Mouse (Mus musculus): ENCODE data around the gene Selplg. TPM values are rescaled to one million over a fixed set of nuclear protein-coding genes. Genes with fewer than 3 reads are reported as not detected.
"Not testable (repeated sequence)": the region's sequence is repeated elsewhere in the genome, so short reads cannot be mapped to it uniquely, and the experiment has no call there.

Selplg gene
- total RNA-seq, 2 experiments from 2014 or later: 3.2 to 4.3 TPM

DNA sequence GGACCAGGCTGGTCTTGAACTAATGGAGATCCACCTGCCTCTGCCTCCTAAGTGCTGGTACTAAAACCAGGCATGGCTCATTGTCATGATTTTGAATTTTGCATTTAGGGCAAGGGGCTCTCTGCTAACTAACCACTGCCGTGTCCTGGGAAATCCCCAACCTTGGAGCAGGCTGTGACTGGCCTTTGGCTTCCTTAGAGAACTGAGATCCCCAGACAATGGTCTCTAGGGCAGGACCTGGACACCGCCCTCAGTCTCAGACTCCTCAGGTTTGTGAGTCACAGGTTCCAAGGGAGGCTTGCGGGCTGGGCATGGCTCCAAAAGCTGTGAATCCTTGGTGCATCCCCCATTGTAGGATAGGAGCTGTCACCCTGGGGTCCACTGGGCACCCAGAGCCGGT is 5.8 kb downstream of the Selplg start:
- no peak for DNase-seq (ENCODE audit: low spot score in 2 of 2)

DNA sequence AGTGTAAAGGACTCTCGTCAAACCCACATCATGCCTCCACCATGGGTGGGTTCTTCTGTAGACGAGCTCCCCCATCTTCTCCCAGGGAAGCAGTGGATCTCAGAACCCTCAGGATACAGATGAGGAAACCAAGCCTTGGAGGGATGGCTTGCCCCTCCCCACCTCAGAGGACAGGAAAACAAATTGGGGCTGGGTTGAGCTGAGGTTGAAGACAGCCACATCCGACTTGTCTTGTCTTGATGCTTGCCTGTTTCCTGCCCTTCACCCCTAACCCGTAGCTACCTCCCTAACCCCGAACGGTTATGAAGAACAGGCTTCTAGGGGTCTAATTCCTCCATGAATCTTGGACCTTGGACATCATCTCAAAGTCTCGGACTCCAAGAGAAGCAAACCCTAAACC is 6.9 kb downstream of the Selplg start:
- DNase-seq (ENCODE audit: low spot score in 2 of 2): no peak

DNA sequence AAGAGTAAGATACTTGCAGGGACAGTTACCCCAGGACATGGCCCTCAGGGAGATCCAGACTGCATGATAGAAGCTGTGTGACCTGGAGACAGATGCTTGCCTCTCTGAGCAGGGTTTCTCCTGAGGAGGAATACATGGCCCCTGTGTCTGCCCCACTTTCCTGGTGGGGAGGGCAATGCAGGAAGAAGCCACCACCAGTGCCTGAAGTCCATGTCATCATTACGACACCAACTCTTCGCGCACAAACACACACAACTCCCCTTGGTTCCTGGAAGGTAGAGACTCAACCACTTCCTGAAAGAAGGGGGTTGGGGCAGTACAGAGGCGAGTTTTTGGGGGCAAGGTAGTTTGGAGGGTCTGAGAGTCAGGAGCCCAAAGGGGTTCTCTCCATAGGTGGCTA is 8.2 kb downstream of the Selplg start:
- no peak for DNase-seq (ENCODE audit: low spot score in 2 of 2)

DNA sequence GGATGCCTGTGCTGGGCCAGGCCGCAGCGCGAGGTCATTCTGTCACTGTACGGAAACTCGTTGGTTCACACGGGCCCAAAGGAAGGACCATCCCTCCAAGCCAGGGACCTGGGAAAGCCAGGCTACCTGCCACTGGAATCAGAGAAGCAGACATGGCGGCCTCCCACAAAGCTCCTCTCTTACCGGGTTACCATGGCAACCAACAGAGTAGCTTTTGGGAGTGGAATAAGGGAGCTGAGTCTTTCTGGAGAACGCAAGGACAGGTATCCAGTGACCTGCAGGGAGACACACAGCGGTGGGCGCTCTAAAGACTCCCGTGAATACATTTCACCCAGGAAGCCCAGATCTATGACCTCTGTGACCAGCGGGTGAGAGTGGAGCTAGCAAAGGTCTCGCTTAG is 13.9 kb downstream of the Selplg start:
- no peak for DNase-seq (ENCODE audit: low spot score in 2 of 2)

DNA sequence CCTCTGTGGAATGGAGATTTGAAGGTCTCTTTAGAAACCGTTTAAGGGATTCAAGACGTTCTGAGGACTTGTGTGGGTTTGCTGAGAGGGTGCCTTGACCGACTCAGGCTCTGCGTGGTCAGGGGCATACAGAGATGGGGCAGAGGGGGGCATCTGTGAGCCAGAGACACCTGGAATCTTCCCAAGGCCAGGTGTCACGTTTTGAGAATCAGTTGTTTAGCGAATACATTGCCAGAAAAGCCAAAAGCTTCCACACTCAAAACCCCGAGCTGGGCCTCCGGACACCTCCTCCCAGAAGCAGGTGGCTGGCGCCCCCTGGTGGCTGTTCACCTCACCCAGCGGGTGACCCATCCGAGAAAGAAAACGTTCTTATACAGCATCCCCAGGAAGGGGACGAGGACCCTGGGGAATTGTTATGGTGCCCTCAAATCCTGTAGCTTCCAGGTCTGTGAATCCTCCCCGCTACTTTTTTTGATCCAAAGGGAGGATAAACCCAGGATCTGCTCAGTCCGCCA is 16.7 kb downstream of the Selplg start:
- DNase-seq (ENCODE audit: low spot score in 2 of 2): peak; percentile 61 to 67

DNA sequence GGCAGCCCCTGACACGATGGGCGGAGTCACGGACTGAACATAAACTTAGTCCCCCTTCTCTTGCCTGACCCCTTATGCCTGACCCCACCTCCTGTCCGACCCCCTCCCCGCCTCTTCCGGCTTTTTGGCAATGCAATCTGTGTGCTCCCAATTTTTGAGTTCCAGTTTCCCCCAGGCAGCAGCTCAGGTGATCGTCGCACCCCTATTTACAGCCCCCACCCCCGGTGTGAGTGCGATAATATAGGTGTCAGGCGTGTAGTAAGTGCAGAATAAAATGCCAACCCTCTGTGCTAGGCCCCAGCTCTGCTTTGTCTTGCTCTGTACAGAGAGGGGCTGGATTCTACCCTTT is 17.4 kb downstream of the Selplg start:
- DNase-seq (ENCODE audit: low spot score in 2 of 2): no peak

DNA sequence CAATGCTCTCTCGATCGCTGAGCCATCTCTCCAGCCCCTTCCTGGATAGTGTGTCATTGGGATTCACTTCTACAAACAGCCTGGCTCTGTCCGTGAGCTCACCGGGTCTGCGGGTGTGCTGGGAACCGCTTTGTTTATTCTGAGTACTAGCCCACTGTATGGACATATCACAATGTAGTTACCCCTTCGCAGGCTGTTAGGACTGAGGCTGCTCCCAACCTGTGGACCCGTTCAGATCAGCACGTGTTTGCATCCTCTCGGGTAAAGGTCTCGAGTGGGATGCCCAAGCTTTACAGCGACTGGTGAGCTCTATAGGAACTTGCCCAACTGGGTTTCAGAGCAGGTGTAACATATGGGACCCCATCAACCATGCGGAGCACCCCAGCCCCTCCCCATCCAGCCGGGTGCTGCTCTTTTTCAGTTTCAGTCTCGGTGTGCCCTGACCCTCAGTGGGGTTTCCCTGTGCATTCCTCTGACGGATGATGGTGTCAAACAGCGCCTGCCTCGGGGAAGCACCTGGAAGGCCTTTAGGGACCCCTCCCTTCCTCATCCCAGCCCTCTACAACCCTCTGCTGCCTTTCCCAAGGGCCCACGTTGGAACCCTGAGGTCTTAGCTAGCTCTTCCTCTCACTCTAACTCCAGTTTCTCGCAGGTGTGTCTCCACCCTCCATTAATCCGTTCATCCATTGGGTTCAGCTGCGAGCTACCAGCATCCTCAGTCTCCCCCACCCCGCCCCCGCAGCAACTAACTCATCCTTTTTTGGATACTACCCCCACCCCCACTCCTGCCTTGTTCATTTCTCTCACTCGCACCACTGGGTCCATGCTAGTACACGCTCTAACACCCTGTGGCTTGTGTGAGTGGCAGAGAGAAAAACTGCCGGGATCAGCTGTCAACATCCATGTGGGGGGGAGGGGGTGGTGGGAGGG is 18.1 kb downstream of the Selplg start:
- no peak for DNase-seq (ENCODE audit: low spot score in 2 of 2)

DNA sequence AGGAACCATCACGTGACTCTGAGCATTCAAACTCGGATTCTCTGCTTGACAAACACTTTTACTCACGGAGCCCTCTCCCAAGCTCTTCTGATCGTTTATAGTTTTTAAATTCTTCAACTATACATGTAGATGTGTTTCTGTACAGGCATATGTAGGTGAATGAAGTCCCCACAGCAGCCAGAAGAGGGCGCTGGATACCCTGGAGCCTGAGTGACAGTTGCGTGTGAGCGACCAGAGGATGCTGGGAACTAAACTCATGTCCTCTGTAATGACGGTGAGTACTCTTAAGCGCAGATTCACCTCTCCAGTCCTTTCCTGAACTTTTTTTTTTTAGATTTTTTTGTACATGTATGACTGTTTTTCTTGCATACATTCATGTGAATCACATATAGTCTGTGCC is 18.8 kb downstream of the Selplg start:
- no peak for DNase-seq (ENCODE audit: low spot score in 2 of 2)

DNA sequence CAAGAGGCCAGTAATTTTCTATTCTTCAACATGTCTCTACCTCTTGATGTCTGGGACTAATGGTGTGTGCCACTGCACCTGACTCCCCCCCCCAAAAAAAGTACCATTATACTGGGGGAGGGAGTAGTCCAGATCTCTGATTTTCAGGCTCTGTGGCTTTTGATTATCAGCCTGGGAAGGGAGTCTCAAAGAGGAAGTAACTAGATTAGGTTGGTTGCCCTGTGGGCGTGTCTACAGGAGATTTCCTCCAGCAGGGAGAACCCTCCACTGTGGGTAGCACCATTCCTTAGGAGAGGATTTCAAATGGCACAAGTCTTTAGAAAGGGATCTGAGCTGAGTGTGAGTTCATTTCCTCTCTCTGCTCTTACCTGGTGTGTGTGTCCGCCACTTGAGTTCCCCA is 19.8 kb downstream of the Selplg start:
- no peak for DNase-seq (ENCODE audit: low spot score in 2 of 2)

DNA sequence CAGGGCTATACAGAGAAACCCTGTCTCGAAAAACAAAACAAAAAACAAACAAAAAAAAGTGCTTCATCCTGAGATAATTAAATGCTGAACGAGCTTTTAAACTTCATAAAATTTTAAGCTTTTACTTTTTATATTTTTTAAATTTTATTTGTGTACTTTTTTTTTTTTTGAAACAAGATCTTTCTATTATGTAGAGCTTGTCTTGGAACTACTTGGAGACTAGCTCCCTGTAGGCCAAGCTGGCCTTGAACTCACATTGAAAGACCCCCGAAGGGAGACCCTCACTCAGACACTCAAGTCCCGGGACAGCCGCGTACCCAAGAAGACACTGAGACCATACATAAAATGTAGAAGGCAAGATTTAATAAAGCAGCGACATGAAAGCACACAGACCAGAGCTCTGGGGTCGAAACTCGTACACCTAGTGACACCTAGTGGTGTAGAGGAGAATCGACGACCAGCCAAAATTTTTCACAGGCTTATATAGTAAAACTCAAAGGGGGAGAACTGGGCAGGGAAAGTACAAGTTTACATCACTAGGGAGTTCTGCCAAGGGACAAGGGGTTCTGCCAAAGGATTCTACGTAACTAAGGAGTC is 20.5 kb downstream of the Selplg start:
- DNase-seq (ENCODE audit: low spot score in 2 of 2): not testable (repeated sequence)

DNA sequence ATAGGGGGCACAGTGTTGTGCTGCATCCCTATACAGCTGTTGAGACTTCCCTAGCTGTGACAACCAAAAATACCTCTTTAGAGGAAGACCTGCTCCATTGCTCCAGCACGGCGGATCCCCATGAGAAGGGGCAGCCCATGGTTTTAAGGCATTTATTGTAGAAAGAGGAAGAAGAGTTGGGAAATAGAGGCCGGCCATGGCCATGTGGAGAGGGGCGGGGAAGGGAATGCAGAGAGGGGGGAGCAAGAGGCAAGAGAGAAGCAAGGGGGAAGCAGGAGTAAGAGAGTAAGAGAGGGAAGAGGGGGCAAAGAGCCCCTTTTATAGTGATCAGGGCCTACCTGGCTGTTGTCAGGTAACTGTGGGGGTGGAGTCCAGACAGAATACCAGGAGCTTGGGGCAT is 22.3 kb downstream of the Selplg start:
- no peak for DNase-seq (ENCODE audit: low spot score in 2 of 2)

DNA sequence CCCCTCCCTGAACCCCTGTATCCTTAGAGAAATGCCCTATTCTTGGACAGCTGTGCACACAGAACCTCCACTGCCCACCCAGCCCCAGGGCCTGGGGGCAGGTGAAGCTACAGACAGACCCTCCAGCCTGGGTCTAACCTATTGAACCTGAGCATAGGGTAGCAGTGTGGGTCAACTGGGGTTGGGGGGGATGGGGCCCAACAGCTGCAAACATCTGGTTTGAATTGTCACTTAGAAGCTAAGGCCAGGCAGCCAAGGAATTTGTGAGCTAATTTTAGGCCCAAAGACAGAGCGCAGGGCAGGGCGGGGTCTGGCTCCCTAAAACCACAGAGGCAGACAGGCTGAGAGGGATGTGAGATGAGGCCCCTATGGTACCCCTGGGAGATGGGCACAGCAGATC is 24.3 kb downstream of the Selplg start:
- DNase-seq (ENCODE audit: low spot score in 2 of 2): no peak

DNA sequence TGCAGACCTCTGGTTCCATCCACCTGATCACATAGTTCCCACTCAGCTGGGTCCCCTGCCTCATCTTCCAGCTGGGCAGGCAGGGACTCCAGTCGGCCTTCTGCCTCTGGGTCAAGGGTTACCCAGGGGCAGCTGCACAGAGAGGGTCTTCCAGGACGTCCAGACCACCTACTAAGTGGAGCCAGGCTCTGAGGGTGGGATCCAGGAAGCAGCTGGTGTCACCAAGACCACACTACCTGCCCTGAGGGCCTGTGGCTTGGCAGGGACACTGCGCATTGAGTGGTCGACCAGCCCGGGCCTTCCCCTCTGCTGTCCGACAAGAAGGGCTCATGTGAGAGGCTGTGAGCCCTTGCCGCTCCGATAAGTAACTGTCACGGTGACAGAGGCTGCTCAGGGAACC is 24.7 kb downstream of the Selplg start:
- no peak for DNase-seq (ENCODE audit: low spot score in 2 of 2)

DNA sequence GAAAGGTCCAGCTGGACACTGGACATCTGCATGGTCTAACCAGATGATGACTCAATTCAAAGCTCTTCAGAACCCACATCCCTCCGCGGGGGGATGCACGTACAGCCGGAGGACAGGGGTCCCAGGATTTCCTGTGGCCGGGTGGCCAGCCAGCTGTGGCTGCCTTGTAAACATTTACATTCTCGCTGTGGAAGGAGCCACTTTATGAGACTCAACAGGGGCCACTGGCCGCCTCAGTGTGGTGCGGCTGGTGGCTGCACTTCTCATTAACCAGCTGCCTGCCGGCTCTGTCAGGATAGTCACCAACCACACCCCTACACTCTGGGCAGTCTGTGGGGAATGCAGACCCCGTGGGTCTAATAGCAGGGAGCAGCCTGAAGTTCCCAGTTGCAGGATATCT is 26.0 kb downstream of the Selplg start:
- DNase-seq (ENCODE audit: low spot score in 2 of 2): no peak

DNA sequence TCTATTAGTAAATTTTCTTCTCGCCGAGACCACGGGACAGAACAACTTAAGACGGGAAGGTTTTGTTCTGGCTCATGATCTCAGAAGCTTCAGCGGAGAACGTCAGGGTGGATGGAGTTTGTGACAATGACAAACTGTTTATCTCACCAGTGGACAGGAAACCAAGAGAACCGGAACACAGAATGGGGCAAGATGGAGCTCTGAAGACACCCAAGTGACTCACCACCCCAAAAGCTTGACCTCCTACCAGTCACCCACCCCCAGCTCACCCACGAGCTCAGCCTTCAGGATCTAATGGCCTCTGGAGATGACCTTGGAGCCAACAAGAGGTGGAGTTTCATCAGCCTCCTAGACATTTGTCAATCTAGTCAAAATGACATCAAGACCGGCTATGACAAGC is 27.1 kb downstream of the Selplg start:
- no peak for DNase-seq (ENCODE audit: low spot score in 2 of 2)

DNA sequence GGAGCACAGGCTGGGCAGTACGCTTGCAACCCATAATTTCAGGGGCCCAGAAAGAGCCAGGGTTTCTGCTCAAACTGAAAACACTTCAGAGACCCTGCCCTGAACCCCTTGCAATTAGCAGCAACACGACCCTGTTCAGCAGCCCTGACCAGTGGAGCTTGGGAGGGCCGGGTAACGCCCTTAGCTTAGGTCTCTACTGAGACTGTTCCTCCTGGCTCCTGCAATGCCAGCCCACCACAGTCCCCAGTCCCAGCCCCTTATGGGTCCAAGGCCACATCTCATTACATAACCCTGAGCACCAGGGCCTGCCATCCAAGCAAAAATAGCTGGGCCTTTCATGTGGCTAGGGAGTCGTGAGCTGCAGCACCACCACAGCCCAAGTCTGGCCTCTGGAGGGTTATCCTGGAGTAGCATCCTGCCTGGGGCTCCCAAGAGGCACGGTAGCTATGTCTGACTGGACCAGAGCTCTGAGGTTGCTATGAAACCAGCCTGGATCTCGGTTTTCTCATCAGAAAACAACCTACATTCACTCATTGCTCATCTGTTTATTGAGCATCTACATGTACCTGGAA is 28.0 kb downstream of the Selplg start:
- DNase-seq (ENCODE audit: low spot score in 2 of 2): no peak

DNA sequence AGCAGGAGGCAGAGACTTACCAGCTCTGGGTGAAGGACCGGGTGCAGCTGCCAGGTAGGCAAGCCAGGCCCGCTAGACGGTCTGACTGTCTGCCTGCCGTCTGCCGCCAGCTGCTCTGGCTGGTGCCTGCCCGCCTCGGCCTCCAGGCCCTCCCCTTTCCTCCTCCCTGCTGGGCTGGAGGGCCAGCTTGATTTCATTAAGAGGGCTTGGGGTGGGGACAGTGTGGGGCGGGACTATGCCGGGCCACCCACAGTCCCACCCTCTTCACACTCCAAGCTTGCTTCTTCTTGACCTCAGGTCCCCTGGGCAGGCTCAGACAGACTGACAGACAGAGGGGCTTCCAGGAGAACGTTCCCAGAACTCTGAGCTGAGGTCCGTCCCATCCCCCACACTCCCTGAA is 32.2 kb downstream of the Selplg start, which contains the start of gene Tmem119:
Gene Tmem119 (minus strand): TSS at position 237 of the 400 bp plus-strand sequence.
- no peak for DNase-seq (ENCODE audit: low spot score in 2 of 2)

DNA sequence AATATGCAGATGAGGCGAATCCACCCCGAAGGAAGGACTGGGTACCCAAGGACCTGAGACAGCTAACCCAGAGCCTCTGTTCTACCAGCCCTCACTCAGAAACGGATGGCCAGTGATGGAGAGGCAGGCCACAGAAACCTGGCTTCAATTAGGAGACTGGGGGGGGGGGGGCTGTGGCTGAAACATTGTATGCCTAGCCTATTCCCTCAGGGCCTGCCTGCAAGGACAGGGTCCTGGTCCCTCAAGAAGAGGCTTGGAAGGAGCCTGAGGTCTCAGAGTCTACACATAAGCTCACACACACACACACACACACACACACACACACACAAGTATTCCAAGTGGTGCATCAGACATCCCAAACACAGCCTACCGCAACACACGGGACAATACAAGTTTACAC is 32.8 kb downstream of the Selplg start:
- DNase-seq (ENCODE audit: low spot score in 2 of 2): no peak

DNA sequence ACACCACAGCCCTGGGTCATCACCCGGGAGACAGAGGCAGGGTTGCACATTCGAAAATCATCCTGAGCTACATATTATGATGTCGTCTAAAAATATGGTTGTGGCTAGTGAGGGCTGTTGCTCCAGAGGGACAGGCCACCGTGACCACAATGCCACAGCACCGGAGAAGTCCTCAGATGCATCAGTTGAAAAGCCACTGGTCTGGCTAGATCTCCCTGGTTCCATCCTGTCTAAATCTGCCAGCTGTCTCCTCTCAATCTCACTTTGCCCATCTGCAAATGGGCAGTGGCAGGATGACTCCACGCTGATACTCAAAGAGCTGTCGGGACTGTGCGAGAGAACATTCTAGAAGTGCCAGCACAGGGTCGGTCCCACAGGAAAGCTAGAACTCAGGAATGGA is 33.9 kb downstream of the Selplg start:
- DNase-seq (ENCODE audit: low spot score in 2 of 2): no peak

DNA sequence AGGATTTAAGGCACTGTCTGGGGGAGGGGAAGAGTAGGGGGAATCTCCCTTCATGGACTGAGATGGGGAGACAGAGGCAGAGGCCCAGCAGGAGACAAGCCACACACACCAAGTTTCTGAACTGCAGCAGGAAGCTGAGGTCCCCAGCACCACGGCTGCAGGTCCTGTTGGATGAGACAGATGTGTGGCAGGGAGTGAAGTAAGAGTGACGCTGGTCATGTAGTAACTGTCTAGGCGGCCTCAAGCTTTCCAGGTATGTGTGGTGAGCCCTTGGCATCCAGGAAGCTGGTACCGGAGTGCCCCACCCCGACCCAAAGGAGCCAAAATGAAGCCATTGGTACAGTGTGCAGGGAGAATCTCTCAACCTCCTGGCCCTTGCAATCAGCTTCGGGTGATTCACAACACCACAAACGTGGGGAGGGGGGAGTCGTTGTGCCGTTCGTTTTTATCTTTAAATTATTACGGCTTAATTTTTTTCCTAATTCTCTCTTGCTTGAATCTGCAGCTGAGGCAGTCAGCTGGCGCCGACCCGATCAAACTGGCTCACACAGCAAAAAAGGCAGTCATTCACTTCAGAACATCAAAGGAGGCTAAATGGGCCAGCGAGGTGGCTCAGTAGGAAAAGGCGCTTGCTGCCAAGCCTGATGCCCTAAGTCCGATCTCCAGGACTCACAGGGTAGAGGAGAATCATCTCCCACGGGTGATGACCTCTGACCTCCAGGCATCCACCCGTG is 35.1 kb downstream of the Selplg start:
- DNase-seq (ENCODE audit: low spot score in 2 of 2): no peak

DNA sequence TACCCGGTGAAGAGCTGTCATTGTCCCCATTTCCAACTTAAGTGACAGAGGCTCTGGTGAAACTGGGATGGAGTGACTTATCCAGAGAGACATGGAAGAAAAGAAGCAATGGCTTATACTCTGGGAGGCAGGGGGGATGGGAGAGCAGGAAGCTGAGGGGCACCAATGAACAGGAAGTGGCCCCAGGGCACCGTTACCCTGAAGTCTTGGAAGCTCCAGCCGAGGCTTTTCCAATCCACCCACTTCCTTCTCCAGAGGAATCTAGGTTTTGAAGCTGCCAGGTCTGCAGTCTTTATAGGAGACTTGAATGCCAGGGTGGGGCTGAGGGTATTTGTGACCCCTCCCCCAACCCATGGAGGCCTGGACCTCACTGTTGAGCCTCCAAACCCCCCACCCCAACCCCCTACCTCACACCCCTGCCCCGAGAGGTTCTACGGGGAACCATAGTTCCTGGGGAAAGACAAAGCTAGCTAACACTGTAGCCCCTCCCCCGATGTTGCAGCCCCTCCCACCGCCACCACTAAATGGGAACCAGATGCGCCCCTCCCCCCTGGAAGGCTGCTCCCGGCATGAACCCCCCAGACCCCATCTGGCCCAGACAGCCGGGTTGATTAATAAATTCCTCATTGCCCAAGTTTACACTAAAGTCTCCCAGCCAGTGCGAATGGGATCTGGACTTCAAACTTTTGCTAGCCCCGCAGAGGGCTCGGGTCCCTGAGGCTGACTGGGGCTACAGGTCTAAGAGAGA is 35.9 kb downstream of the Selplg start:
- no peak for DNase-seq (ENCODE audit: low spot score in 2 of 2)

Measured in adrenal gland, postnatal 4 days (tissue).